Mouse (Mus musculus): ENCODE data around the gene Hebp2. TPM values are rescaled to one million over a fixed set of nuclear protein-coding genes. Genes with fewer than 3 reads are reported as not detected.

Gene Hebp2
- polyA plus RNA-seq, 1 experiment from 2014 or later, result 112 TPM

DNA sequence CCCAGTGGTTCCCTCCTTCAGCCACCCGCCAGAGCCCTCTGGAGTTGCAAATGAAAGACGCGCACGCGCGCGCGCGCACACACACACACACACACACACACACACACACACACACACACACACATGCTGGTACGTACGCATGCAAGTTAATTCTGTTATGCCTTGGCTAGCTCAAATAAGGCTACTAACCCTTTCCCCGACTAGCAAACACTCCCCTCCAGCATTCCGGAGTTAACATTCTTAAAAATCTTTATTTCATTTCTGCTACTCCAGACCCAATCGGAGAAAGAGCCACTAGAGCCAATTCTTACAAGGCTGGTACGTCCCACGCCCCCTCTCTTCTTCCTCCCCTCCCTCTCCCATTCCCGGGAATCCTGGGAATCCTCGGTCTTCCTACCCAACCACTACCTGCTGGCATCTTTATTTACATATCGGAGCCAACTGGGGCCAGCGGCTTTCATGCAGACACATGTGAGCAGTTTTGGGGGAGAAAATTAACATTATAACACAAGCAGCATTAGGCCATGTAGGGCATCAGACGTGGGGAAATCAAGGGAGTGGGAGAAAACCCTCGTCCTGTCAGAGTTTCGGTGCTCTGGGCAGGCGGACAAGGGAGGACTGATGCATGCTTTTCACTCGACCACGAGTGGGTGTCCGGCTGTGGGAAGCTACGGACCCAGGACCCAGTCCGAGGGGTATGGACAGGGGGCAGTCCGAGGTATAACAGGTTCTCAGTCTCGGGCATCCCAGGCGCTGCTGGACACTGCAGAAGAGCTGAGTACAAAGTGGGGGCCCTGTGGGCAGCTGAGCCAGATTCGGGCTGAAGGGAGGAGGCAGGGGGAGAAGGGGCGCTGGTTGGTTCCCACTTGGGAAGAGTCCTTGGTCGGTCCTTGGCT, 3.7 kb upstream of the Hebp2 start:
- Histone ChIP-seq H3K4me3 (ENCODE audit: low read depth, low read length) (peak overlapping the region; percentile 32), H3K27me3 (ENCODE audit: control insufficient read depth, insufficient read depth, low read length) (no peaks in the 10 kb centered on the region), H3K4me1 (replicated peaks; ENCODE audit: control insufficient read depth, insufficient read depth) (0 out of 2 replicates have a peak, but pooled peaks cover 2% of the 10 kb centered on the region), H3K9me3 (ENCODE audit: control insufficient read depth, low read length) (no peaks in the 10 kb centered on the region), H3K9ac (ENCODE audit: low read length) (no peak overlapping the region), H3K36me3 (ENCODE audit: control insufficient read depth, insufficient read depth, low read length) (no peaks in the 10 kb centered on the region), H3K27ac (replicated peaks) (0 out of 2 replicates have a peak overlapping the region, but pooled peaks have one; percentile 13), H3K4me2 (replicated peaks; ENCODE audit: low read depth) (peak overlapping the region; percentile 60)
- peak; percentile 11; the same call in 1 of the 2 replicates for ATAC-seq (ENCODE audit: low FRiP score, low TSS enrichment)
- DNase-seq (ENCODE audit: low spot score), result peak; percentile 52
- TF ChIP-seq EP300 (optimal IDR thresholded peaks at IDR 0.05), result no peak
- no peak for TF ChIP-seq CTCF (IDR thresholded peaks at IDR 0.05; ENCODE audit: low read depth)
- WGBS, result 8% methylated on average over 35 of the region's 35 CpGs

GRCm38 (mm10) chr10:18547381-18547780, 1.5 kb upstream of the Hebp2 start:
- no peak overlapping the region for H3K4me3 ChIP-seq (ENCODE audit: low read depth, low read length)

DNA sequence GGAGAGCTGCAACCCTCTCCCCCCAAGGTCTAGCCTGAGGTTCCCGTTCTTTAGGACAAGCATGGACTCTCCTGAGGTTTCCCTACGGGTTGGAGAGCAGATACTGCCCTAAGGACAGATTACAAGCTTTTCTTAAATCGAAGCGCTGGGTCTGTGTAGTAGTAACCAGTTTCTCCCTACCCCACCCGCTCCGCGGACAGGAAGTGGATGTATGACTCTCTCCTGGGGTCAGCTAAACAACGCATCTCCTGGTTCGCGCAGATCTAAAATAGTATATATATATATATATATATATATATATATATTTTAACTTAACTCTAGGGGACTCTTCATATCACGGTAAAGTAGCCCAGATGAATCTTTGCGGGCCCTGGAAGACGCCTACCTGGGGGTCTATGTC, 567 bp downstream of the Hebp2 start:
- peak overlapping the region; percentile 96 for H3K4me2 ChIP-seq (replicated peaks; ENCODE audit: low read depth)

More at GRCm38 (mm10) chr10:18547381-18547780, 1.5 kb upstream of the Hebp2 start:
- Histone ChIP-seq H3K9ac (ENCODE audit: low read length) (no peak overlapping the region), H3K4me2 (replicated peaks; ENCODE audit: low read depth) (no peak overlapping the region), H3K36me3 (ENCODE audit: control insufficient read depth, insufficient read depth, low read length) (no peaks in the 10 kb centered on the region), H3K4me1 (replicated peaks; ENCODE audit: control insufficient read depth, insufficient read depth) (0 out of 2 replicates have a peak, but pooled peaks cover 2% of the 10 kb centered on the region), H3K27me3 (ENCODE audit: control insufficient read depth, insufficient read depth, low read length) (no peaks in the 10 kb centered on the region), H3K27ac (replicated peaks) (peak overlapping the region; percentile 80), H3K9me3 (ENCODE audit: control insufficient read depth, low read length) (no peaks in the 10 kb centered on the region)
- TF ChIP-seq CTCF (IDR thresholded peaks at IDR 0.05; ENCODE audit: low read depth) (no peak), EP300 (optimal IDR thresholded peaks at IDR 0.05) (no peak)
- DNase-seq (ENCODE audit: low spot score), result peak; percentile 54
- peak; percentile 62 for ATAC-seq (ENCODE audit: low FRiP score, low TSS enrichment)
- WGBS, result 42% methylated on average over 4 of the region's 4 CpGs

DNA sequence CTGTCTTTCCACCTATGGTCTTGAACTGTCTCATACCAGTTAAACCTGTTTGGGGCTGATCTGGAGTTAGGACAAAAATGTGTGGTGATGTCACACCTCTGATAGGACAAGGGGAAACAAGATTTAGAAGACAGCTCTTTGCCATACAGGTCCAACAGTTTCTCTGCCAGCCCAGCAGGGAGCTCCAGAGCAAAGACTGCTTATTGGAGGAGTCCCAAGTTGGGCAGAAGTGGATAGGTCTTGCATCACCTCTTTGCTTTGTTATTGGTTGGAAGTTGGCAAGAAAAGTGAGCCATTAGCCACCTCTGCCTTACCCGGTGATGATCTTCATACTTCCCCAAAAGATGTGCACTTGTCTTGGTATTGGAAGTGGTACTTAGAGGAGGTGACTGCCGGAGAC, 9.0 kb downstream of the Hebp2 start:
- H3K4me3 ChIP-seq (ENCODE audit: low read depth, low read length), result no peak overlapping the region
- no peaks in the 10 kb centered on the region for H3K4me1 ChIP-seq (replicated peaks; ENCODE audit: control insufficient read depth, insufficient read depth)
- DNase-seq (ENCODE audit: low spot score) (no peak), ATAC-seq (ENCODE audit: low FRiP score, low TSS enrichment) (no peak)
- no peaks in the 10 kb centered on the region for H3K27me3 ChIP-seq (ENCODE audit: control insufficient read depth, insufficient read depth, low read length)
- no peaks in the 10 kb centered on the region for H3K36me3 ChIP-seq (ENCODE audit: control insufficient read depth, insufficient read depth, low read length)
- 92% methylated on average over 2 of the region's 2 CpGs for WGBS
- H3K27ac ChIP-seq (replicated peaks), result no peak overlapping the region
- no peaks in the 10 kb centered on the region for H3K9me3 ChIP-seq (ENCODE audit: control insufficient read depth, low read length)
- H3K4me2 ChIP-seq (replicated peaks; ENCODE audit: low read depth), result no peak overlapping the region
- no peak for TF ChIP-seq CTCF (IDR thresholded peaks at IDR 0.05; ENCODE audit: low read depth)
- peak; percentile 46 for TF ChIP-seq EP300 (optimal IDR thresholded peaks at IDR 0.05)
- H3K9ac ChIP-seq (ENCODE audit: low read length), result no peak overlapping the region

More for the DNA sequence above, 567 bp downstream of the Hebp2 start:
- WGBS, result 7% methylated on average over 13 of the region's 13 CpGs
- H3K27ac ChIP-seq (replicated peaks), result peak overlapping the region; percentile 83
- peak overlapping the region; percentile 62 for H3K4me3 ChIP-seq (ENCODE audit: low read depth, low read length)
- no peak for DNase-seq (ENCODE audit: low spot score)
- no peak for ATAC-seq (ENCODE audit: low FRiP score, low TSS enrichment)
- H3K9me3 ChIP-seq (ENCODE audit: control insufficient read depth, low read length), result no peaks in the 10 kb centered on the region
- H3K9ac ChIP-seq (ENCODE audit: low read length), result peak overlapping the region; percentile 73
- H3K27me3 ChIP-seq (ENCODE audit: control insufficient read depth, insufficient read depth, low read length), result no peaks in the 10 kb centered on the region
- 0 out of 2 replicates have a peak, but pooled peaks cover 2% of the 10 kb centered on the region for H3K4me1 ChIP-seq (replicated peaks; ENCODE audit: control insufficient read depth, insufficient read depth)
- no peak for TF ChIP-seq EP300 (optimal IDR thresholded peaks at IDR 0.05)
- TF ChIP-seq CTCF (IDR thresholded peaks at IDR 0.05; ENCODE audit: low read depth), result no peak
- H3K36me3 ChIP-seq (ENCODE audit: control insufficient read depth, insufficient read depth, low read length), result no peaks in the 10 kb centered on the region

DNA sequence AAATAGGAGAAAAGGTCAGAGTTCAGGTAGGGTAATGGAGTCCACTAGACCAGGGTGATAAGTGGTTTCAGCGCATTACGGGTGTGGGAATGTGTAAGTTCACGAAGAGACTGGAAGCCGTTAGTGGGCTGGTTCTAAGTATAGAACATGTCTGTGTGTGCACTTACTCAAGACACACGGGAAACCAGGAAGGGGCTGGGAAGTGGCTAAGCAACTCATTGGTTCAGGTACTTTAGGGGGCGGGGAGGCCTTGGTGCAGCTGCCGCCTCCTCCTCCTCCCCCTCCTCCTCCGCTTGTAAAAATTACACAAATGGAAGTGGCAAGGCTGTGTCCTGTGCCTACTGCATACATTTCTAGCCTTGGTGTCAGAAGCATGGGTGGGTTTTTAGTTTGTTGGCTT, 13.6 kb downstream of the Hebp2 start:
- Histone ChIP-seq H3K4me3 (ENCODE audit: low read depth, low read length) (no peak overlapping the region), H3K4me2 (replicated peaks; ENCODE audit: low read depth) (no peak overlapping the region), H3K27me3 (ENCODE audit: control insufficient read depth, insufficient read depth, low read length) (no peaks in the 10 kb centered on the region), H3K27ac (replicated peaks) (no peak overlapping the region), H3K4me1 (replicated peaks; ENCODE audit: control insufficient read depth, insufficient read depth) (no peaks in the 10 kb centered on the region), H3K9me3 (ENCODE audit: control insufficient read depth, low read length) (no peaks in the 10 kb centered on the region), H3K36me3 (ENCODE audit: control insufficient read depth, insufficient read depth, low read length) (no peaks in the 10 kb centered on the region), H3K9ac (ENCODE audit: low read length) (no peak overlapping the region)
- no peak for DNase-seq (ENCODE audit: low spot score)
- no peak for ATAC-seq (ENCODE audit: low FRiP score, low TSS enrichment)
- 76% methylated on average over 8 of the region's 8 CpGs for WGBS
- TF ChIP-seq CTCF (IDR thresholded peaks at IDR 0.05; ENCODE audit: low read depth) (no peak), EP300 (optimal IDR thresholded peaks at IDR 0.05) (no peak)

DNA sequence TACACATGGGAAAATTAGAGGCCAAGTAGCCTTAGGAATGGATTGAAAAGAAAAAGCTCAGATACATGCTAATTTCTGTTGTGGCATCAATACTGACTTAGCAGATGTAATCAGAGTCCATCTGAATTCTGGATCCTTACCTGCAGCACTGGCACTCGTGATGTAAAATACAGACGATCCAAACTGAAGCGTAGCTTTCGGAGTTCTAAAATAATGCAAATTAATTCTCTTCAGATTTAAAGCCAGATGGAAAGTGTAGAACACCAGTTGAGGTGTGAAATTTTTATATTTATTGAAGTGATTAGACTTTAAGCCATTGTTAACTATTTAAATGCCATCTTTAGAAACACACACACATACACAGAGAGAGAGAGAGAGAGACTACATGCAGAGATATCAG, 15.7 kb downstream of the Hebp2 start:
- H3K27ac ChIP-seq (replicated peaks), result no peak overlapping the region
- no peak for DNase-seq (ENCODE audit: low spot score)
- H3K9me3 ChIP-seq (ENCODE audit: control insufficient read depth, low read length), result no peaks in the 10 kb centered on the region
- no peak overlapping the region for H3K9ac ChIP-seq (ENCODE audit: low read length)
- no peak overlapping the region for H3K4me3 ChIP-seq (ENCODE audit: low read depth, low read length)
- TF ChIP-seq CTCF (IDR thresholded peaks at IDR 0.05; ENCODE audit: low read depth) (no peak), EP300 (optimal IDR thresholded peaks at IDR 0.05) (no peak)
- H3K4me1 ChIP-seq (replicated peaks; ENCODE audit: control insufficient read depth, insufficient read depth), result no peaks in the 10 kb centered on the region
- WGBS, result 91% methylated on average over 4 of the region's 4 CpGs
- H3K27me3 ChIP-seq (ENCODE audit: control insufficient read depth, insufficient read depth, low read length), result no peaks in the 10 kb centered on the region
- ATAC-seq (ENCODE audit: low FRiP score, low TSS enrichment), result no peak
- no peak overlapping the region for H3K4me2 ChIP-seq (replicated peaks; ENCODE audit: low read depth)
- no peaks in the 10 kb centered on the region for H3K36me3 ChIP-seq (ENCODE audit: control insufficient read depth, insufficient read depth, low read length)

Data from stomach, postnatal 0 days (tissue).